Mouse (Mus musculus) lung, embryonic 15.5 days (tissue): ENCODE results near the gene Nrtn. TPM values are rescaled to one million over a fixed set of nuclear protein-coding genes. Genes with fewer than 3 reads are reported as not detected.
A peak's percentile ranks its signal among the peaks of the same experiment; 100 is the strongest.

Source experiments
- ATAC-seq: fragments of 200-750 bp; cut with Nextera tagmentation; 2 replicates; pipeline ENCODE4 v1.8.0; 2017; ENCODE audit warnings: moderate number of reproducible peaks, borderline replicate concordance; ENCODE audit not compliant: low FRiP score, low TSS enrichment; ENCODE audit errors: extremely low read depth
- H3K27ac ChIP-seq: fragments of 300-500 bp; sonication (generic); 2 replicates; pipeline ENCODE4 v1.5.1; 2015; ENCODE audit warnings: moderate library complexity, mild to moderate bottlenecking, inconsistent platforms
- H3K27me3 ChIP-seq: fragments of 300-500 bp; sonication (generic); 2 replicates; pipeline ENCODE4 v1.6.1; 2015; ENCODE audit warnings: inconsistent platforms
- H3K36me3 ChIP-seq: fragments of 300-500 bp; sonication (generic); 2 replicates; pipeline ENCODE4 v1.6.1; 2015; ENCODE audit warnings: inconsistent platforms
- H3K4me1 ChIP-seq: fragments of 300-500 bp; sonication (generic); 2 replicates; pipeline ENCODE4 v1.6.1; 2015; ENCODE audit warnings: inconsistent platforms
- H3K4me2 ChIP-seq: fragments of 300-500 bp; sonication (generic); 2 replicates; pipeline ENCODE4 v1.6.1; 2015; ENCODE audit warnings: inconsistent platforms, mild to moderate bottlenecking, moderate library complexity
- H3K4me3 ChIP-seq: fragments of 300-500 bp; sonication (generic); 2 replicates; pipeline ENCODE4 v1.5.1; 2015; ENCODE audit warnings: mild to moderate bottlenecking, inconsistent platforms
- H3K9ac ChIP-seq: fragments of 300-500 bp; sonication (generic); 2 replicates; pipeline ENCODE4 v1.6.1; 2015; ENCODE audit warnings: inconsistent platforms
- H3K9me3 ChIP-seq: fragments of 300-500 bp; sonication (generic); 2 replicates; pipeline ENCODE4 v1.6.1; 2016; ENCODE audit warnings: inconsistent platforms
- WGBS: fragments of 180-500 bp; shearing (Covaris S2); methylation state at CpG from one replicate; pipeline ENCODE4 v1.1.7; 2015; 5-methylcytosine and 5-hydroxymethylcytosine counted together
- polyA plus RNA-seq: library from polyadenylated mRNA; unstranded; fragments of >200 nt; fragmentation: Nextera tagmentation; extraction: Ambion mirVana; gene quantifications from 2 replicates; pipeline ENCODE4 v1.2.1, GENCODE M21; 2015

Nrtn gene
- polyA plus RNA-seq, 1 experiment from 2014 or later = 9.4 TPM

- H3K36me3 ChIP-seq = no peaks in the 10 kb centered on the region
- no peak overlapping the region for H3K4me2 ChIP-seq
- 44% methylated on average over 7 of the region's 7 CpGs for WGBS
- no peak for ATAC-seq
- H3K9me3 ChIP-seq = no peaks in the 10 kb centered on the region
- H3K4me3 ChIP-seq = no peak overlapping the region
- H3K4me1 ChIP-seq = peaks cover 72% of the 10 kb centered on the region
- H3K27ac ChIP-seq = no peak overlapping the region
- H3K9ac ChIP-seq = no peak overlapping the region
- H3K27me3 ChIP-seq = peaks cover 38% of the 10 kb centered on the region
These were observed 1.9 kb upstream of the Nrtn start for GRCm38 (mm10) chr17:56759261-56759660.

GRCm38 (mm10) chr17:56758132-56758531 lies 802 bp upstream of the Nrtn start:
- Histone ChIP-seq H3K36me3 (no peaks in the 10 kb centered on the region), H3K4me1 (peaks cover 74% of the 10 kb centered on the region), H3K9ac (no peak overlapping the region), H3K4me2 (peak overlapping the region; percentile 98), H3K4me3 (no peak overlapping the region; the same call in 1 of the 2 replicates), H3K27ac (no peak overlapping the region), H3K27me3 (peaks cover 49% of the 10 kb centered on the region), H3K9me3 (no peaks in the 10 kb centered on the region)
- no peak for ATAC-seq
- WGBS = 7% methylated on average over 12 of the region's 12 CpGs

- Histone ChIP-seq H3K4me1 (peaks cover 63% of the 10 kb centered on the region), H3K36me3 (no peaks in the 10 kb centered on the region), H3K9me3 (no peaks in the 10 kb centered on the region), H3K4me2 (peak overlapping the region; percentile 98), H3K27ac (no peak overlapping the region), H3K4me3 (peak overlapping the region; percentile 51), H3K27me3 (peaks cover 62% of the 10 kb centered on the region), H3K9ac (peak overlapping the region; percentile 55)
- 1% methylated on average over 51 of the region's 51 CpGs for WGBS
- ATAC-seq = 0 out of 2 replicates have a peak, but pooled peaks have one; percentile 2
These were observed 479 bp downstream of the Nrtn start for GRCm38 (mm10) chr17:56756703-56757399.

GRCm38 (mm10) chr17:56754271-56755185 lies 2.8 kb downstream of the Nrtn start:
- ATAC-seq = no peak
- no peak overlapping the region for H3K9ac ChIP-seq
- H3K4me1 ChIP-seq = peaks cover 48% of the 10 kb centered on the region
- no peaks in the 10 kb centered on the region for H3K9me3 ChIP-seq
- H3K36me3 ChIP-seq = no peaks in the 10 kb centered on the region
- H3K4me3 ChIP-seq = peak overlapping the region; percentile 9; the same call in 1 of the 2 replicates
- peaks cover 78% of the 10 kb centered on the region for H3K27me3 ChIP-seq
- H3K4me2 ChIP-seq = peak overlapping the region; percentile 24
- 13% methylated on average over 36 of the region's 36 CpGs for WGBS
- no peak overlapping the region for H3K27ac ChIP-seq

DNA sequence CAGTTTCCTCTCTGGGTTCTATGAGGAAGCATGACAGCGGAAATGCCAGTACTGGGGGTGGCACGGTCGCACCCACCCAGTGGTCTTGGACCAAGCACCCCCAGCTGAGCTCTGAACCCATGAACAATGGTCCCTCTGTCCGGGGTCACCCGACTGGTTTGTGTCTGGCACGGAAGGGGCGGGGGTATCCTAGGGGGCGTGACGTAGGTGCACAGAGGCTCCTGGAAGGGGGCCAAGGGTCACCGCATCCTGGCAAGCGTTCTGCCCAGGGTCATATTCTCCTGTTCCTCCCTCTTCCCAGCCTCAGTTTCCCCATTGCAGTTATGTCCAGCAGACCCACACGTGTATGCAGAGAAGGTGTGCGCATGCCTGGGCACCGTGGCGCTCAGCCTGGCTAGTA lies 3.9 kb downstream of the Nrtn start:
- Histone ChIP-seq H3K4me1 (peaks cover 39% of the 10 kb centered on the region), H3K9ac (no peak overlapping the region), H3K4me3 (no peak overlapping the region), H3K27ac (no peak overlapping the region), H3K4me2 (0 out of 2 replicates have a peak overlapping the region, but pooled peaks have one; percentile 14), H3K9me3 (no peaks in the 10 kb centered on the region), H3K36me3 (no peaks in the 10 kb centered on the region), H3K27me3 (peaks cover 78% of the 10 kb centered on the region)
- ATAC-seq = no peak
- WGBS = 24% methylated on average over 15 of the region's 15 CpGs

DNA sequence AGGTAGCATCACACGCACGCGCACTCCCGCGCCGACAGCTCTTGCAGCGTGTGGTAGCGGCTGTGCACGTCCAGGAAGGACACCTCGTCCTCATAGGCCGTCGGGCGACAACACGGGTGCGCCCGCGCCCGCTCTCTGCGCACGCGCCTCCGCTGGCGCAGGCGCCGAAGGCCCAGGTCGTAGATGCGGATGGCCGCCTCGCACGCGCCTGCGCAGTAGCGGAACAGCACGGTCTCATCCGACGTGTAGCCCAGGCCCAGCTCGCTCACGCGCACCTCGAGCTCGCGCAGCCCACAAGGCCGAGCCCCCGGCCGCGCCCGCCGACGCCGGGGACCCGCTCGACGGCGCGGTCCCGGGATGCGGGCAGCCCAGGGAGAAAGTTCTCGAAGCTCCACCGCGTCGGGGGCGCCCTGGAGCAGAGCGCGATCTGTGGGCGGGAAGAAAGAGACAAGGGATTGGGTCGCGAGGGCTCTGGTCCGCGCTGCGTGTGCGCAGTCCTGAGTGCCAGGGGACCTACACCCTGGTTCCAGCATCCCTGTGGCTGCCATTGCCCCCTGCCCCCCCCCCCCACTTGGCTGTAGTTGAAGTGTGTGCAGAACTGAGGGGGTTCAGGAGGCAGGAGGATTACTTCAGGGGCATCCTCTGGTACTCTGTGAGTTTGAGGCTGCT lies 5.8 kb downstream of the Nrtn start:
- no peaks in the 10 kb centered on the region for H3K9me3 ChIP-seq
- H3K27ac ChIP-seq = no peak overlapping the region
- H3K4me2 ChIP-seq = peak overlapping the region; percentile 54
- H3K36me3 ChIP-seq = no peaks in the 10 kb centered on the region
- WGBS = 20% methylated on average over 71 of the region's 71 CpGs
- no peak overlapping the region for H3K9ac ChIP-seq
- peaks cover 63% of the 10 kb centered on the region for H3K27me3 ChIP-seq
- no peak; the same call in 1 of the 2 replicates for ATAC-seq
- H3K4me1 ChIP-seq = peaks cover 20% of the 10 kb centered on the region
- peak overlapping the region; percentile 33 for H3K4me3 ChIP-seq

- ATAC-seq = no peak
- 43% methylated on average over 5 of the region's 5 CpGs for WGBS
- H3K9me3 ChIP-seq = no peaks in the 10 kb centered on the region
- no peaks in the 10 kb centered on the region for H3K36me3 ChIP-seq
- H3K4me2 ChIP-seq = no peak overlapping the region
- no peak overlapping the region for H3K4me3 ChIP-seq
- no peaks in the 10 kb centered on the region for H3K4me1 ChIP-seq
- H3K9ac ChIP-seq = no peak overlapping the region
- no peaks in the 10 kb centered on the region for H3K27me3 ChIP-seq
- no peak overlapping the region for H3K27ac ChIP-seq
These were observed 13.2 kb downstream of the Nrtn start for GRCm38 (mm10) chr17:56744173-56744572.

GRCm38 (mm10) chr17:56740788-56741160 lies 16.6 kb downstream of the Nrtn start:
- Histone ChIP-seq H3K27me3 (no peaks in the 10 kb centered on the region), H3K4me3 (no peak overlapping the region), H3K9ac (no peak overlapping the region), H3K9me3 (no peaks in the 10 kb centered on the region), H3K36me3 (no peaks in the 10 kb centered on the region), H3K27ac (no peak overlapping the region), H3K4me1 (no peaks in the 10 kb centered on the region), H3K4me2 (no peak overlapping the region)
- WGBS = 64% methylated on average over 17 of the region's 17 CpGs
- ATAC-seq = peak; percentile 37; the same call in 1 of the 2 replicates

GRCm38 (mm10) chr17:56740118-56740787 lies 17.1 kb downstream of the Nrtn start:
- H3K27ac ChIP-seq = no peak overlapping the region
- no peak overlapping the region for H3K4me2 ChIP-seq
- no peak overlapping the region for H3K4me3 ChIP-seq
- no peaks in the 10 kb centered on the region for H3K27me3 ChIP-seq
- WGBS = 67% methylated on average over 17 of the region's 17 CpGs
- no peaks in the 10 kb centered on the region for H3K4me1 ChIP-seq
- ATAC-seq = no peak
- no peaks in the 10 kb centered on the region for H3K36me3 ChIP-seq
- no peaks in the 10 kb centered on the region for H3K9me3 ChIP-seq
- no peak overlapping the region for H3K9ac ChIP-seq

GRCm38 (mm10) chr17:56738221-56738620 lies 19.1 kb downstream of the Nrtn start:
- no peaks in the 10 kb centered on the region for H3K9me3 ChIP-seq
- ATAC-seq = no peak
- H3K4me2 ChIP-seq = no peak overlapping the region
- H3K4me3 ChIP-seq = no peak overlapping the region
- no peaks in the 10 kb centered on the region for H3K4me1 ChIP-seq
- no peaks in the 10 kb centered on the region for H3K36me3 ChIP-seq
- WGBS = 71% methylated on average over 10 of the region's 10 CpGs
- no peak overlapping the region for H3K9ac ChIP-seq
- no peaks in the 10 kb centered on the region for H3K27me3 ChIP-seq
- H3K27ac ChIP-seq = no peak overlapping the region

GRCm38 (mm10) chr17:56736534-56736933 lies 20.8 kb downstream of the Nrtn start:
- H3K4me3 ChIP-seq = no peak overlapping the region
- no peaks in the 10 kb centered on the region for H3K27me3 ChIP-seq
- 43% methylated on average over 8 of the region's 8 CpGs for WGBS
- no peak overlapping the region for H3K27ac ChIP-seq
- no peak overlapping the region for H3K4me2 ChIP-seq
- no peaks in the 10 kb centered on the region for H3K9me3 ChIP-seq
- ATAC-seq = no peak
- H3K36me3 ChIP-seq = no peaks in the 10 kb centered on the region
- no peaks in the 10 kb centered on the region for H3K4me1 ChIP-seq
- no peak overlapping the region for H3K9ac ChIP-seq
